In genomic region chr1:153598773-153599172, GRCm38 (mm10) we compare ENCODE assay signal across 8 mouse cellular contexts. TPM values are rescaled to one million over a fixed set of nuclear protein-coding genes. Genes with fewer than 3 reads are reported as not detected.
DNase-seq lines count a peak whose midpoint lies in the region; ATAC-seq and TF ChIP-seq lines count a peak whose summit lies in the region.

No protein-coding gene starts in this region.

- peaks cover 1 to 4% of the 10 kb centered on the region in 2 experiments; a peak in 2 of 4 replicates for H3K4me1 ChIP-seq in ES-E14 (ENCODE audit: control insufficient read depth in 2 of 2, insufficient read depth in 2 of 2, low read length in 2 of 2, poor library complexity in 1 of 2)
- peaks cover 38% of the 10 kb centered on the region for H3K4me1 ChIP-seq in heart, embryonic 12.5 days (replicated peaks)
- H3K4me1 ChIP-seq in neural tube, embryonic 14.5 days (ENCODE audit: control insufficient read depth, insufficient read depth, low read length) = 0 out of 2 replicates have a peak, but pooled peaks cover 2% of the 10 kb centered on the region

- no peak for TF ChIP-seq CTCF in brain, embryonic 14.5 days (IDR thresholded peaks at IDR 0.05; ENCODE audit: borderline replicate concordance, extremely low read depth, insufficient read depth, insufficient read length)

- in situ Hi-C loops in ES-E14 (cut with MboI; ENCODE audit: low sequenced_read_pairs in 2 of 2, unreplicated experiment in 2 of 2) = no loop called here

- DNase-seq in ES-E14 (ENCODE audit: low read depth, low spot score) (peak; percentile 40), adipocyte (ENCODE audit: low spot score) (no peak)
- peak; percentile 92 for DNase-seq in brain, embryonic 14.5 days (ENCODE audit: low read depth)
- DNase-seq in kidney, postnatal 4 days = peak; percentile 26 to 59
- DNase-seq in layer of hippocampus, adult 18-20 months (ENCODE audit: low spot score in 2 of 2) = no peak
- no peak for DNase-seq in cerebellum, adult 18-20 months

- no peak overlapping the region for H3K9ac ChIP-seq in ES-E14 (ENCODE audit: insufficient read depth, low read depth, low read length, poor library complexity, severe bottlenecking)
- no peak overlapping the region for H3K9ac ChIP-seq in heart, embryonic 12.5 days
- no peak overlapping the region for H3K9ac ChIP-seq in neural tube, embryonic 14.5 days (replicated peaks; ENCODE audit: low read depth, low read length)

- H3K9me3 ChIP-seq in ES-E14 (ENCODE audit: control insufficient read depth, insufficient read depth, low read depth, low read length) = no peaks in the 10 kb centered on the region
- no peaks in the 10 kb centered on the region for H3K9me3 ChIP-seq in heart, embryonic 12.5 days (replicated peaks)
- H3K9me3 ChIP-seq in neural tube, embryonic 14.5 days (ENCODE audit: control insufficient read depth, low read length) = no peaks in the 10 kb centered on the region

- H3K4me3 ChIP-seq in ES-E14 (ENCODE audit: insufficient read depth in 1 of 2, low read depth in 1 of 2, low read length in 2 of 2, poor library complexity in 1 of 2, severe bottlenecking in 1 of 2) = no peak overlapping the region
- H3K4me3 ChIP-seq in heart, embryonic 12.5 days = no peak overlapping the region
- H3K4me3 ChIP-seq in neural tube, embryonic 14.5 days (ENCODE audit: low read depth, low read length) = no peak overlapping the region

- H3K27me3 ChIP-seq in heart, embryonic 12.5 days (replicated peaks) = no peaks in the 10 kb centered on the region
- H3K27me3 ChIP-seq in neural tube, embryonic 14.5 days (ENCODE audit: control insufficient read depth, insufficient read depth, low read length) = no peaks in the 10 kb centered on the region

- no peak overlapping the region for H3K4me2 ChIP-seq in heart, embryonic 12.5 days
- no peak overlapping the region for H3K4me2 ChIP-seq in neural tube, embryonic 14.5 days (ENCODE audit: low read depth, low read length)

- TF ChIP-seq POLR2A in brain, embryonic 14.5 days (IDR thresholded peaks at IDR 0.05; ENCODE audit: borderline replicate concordance, extremely low read depth, insufficient read depth, insufficient read length, poor library complexity, severe bottlenecking) = no peak

- 25% methylated on average over 2 of the region's 2 CpGs for WGBS in heart, embryonic 12.5 days
- 14% methylated on average over 2 of the region's 2 CpGs for WGBS in neural tube, embryonic 14.5 days

- H3K27ac ChIP-seq in ES-E14 (ENCODE audit: insufficient read depth, low read depth, low read length, poor library complexity, severe bottlenecking) = no peak overlapping the region
- peak overlapping the region; percentile 6; the same call in 1 of the 2 replicates for H3K27ac ChIP-seq in heart, embryonic 12.5 days (ENCODE audit: poor library complexity, severe bottlenecking)
- H3K27ac ChIP-seq in neural tube, embryonic 14.5 days (ENCODE audit: low read depth, low read length) = no peak overlapping the region

- no peaks in the 10 kb centered on the region for H3K36me3 ChIP-seq in ES-E14 (ENCODE audit: control insufficient read depth, insufficient read depth, low read length, poor library complexity, severe bottlenecking)
- H3K36me3 ChIP-seq in heart, embryonic 12.5 days = no peaks in the 10 kb centered on the region
- H3K36me3 ChIP-seq in neural tube, embryonic 14.5 days (ENCODE audit: control insufficient read depth, insufficient read depth, low read length) = no peaks in the 10 kb centered on the region

- ATAC-seq in heart, embryonic 12.5 days (ENCODE audit: insufficient number of reproducible peaks, low FRiP score) = peak; percentile 82
- peak; percentile 85; the same call in 1 of the 2 replicates for ATAC-seq in neural tube, embryonic 14.5 days (ENCODE audit: low read depth)

TF ChIP-seq in ES-E14, 5 proteins besides CTCF, POLR2A, EP300 and RAD21:
- TF ChIP-seq CHD2 (IDR thresholded peaks at IDR 0.05; ENCODE audit: low read depth, low read length) = peak; percentile 18; the same call in 1 of the 2 replicates
- TF ChIP-seq HCFC1 (IDR thresholded peaks at IDR 0.05; ENCODE audit: borderline replicate concordance, insufficient read depth, low read length) = no peak

RNA-seq across cellular contexts. Expression of gene Npl, which starts 48.9 kb away (rescaled TPM):
- total RNA-seq in ES-E14 (2012; rRNA removed) = 7.1 and 15.6 TPM in 2 replicates
- polyA plus RNA-seq in brain, embryonic 14.5 days (2012; rRNA removed) = 4.9 and 6.6 TPM in 2 replicates
- 6.6 and 7.4 TPM in 2 replicates for polyA plus RNA-seq in heart, embryonic 12.5 days (2016; fragmentation: Nextera tagmentation; extraction: Ambion mirVana)
- 14.4 and 16.3 TPM in 2 replicates for polyA plus RNA-seq in neural tube, embryonic 14.5 days (2014; fragmentation: Nextera tagmentation; extraction: Ambion mirVana)
- 1 to 10 TPM; 3.4 to 4.8 TPM for total RNA-seq in layer of hippocampus, adult 18-20 months (2021)

RNA-seq across cellular contexts. Expression of gene Rgs8, which starts 54.1 kb away (rescaled TPM):
- 0.26 and 0.31 TPM in 2 replicates for total RNA-seq in ES-E14 (2012; rRNA removed)
- polyA plus RNA-seq in brain, embryonic 14.5 days (2012; rRNA removed) = 31.1 and 46.2 TPM in 2 replicates
- polyA plus RNA-seq in heart, embryonic 12.5 days (2016; fragmentation: Nextera tagmentation; extraction: Ambion mirVana) = 0.90 and 1.1 TPM in 2 replicates
- 12.1 and 15.3 TPM in 2 replicates for polyA plus RNA-seq in neural tube, embryonic 14.5 days (2014; fragmentation: Nextera tagmentation; extraction: Ambion mirVana)
- 10 to 100 TPM; 70.7 to 73.5 TPM for total RNA-seq in layer of hippocampus, adult 18-20 months (2021)

Comparison
In these comparisons a context has a peak if more than half of its experiments do, and no peak if none do; other contexts are left out.
1. DNase-seq: peak in ES-E14 (single experiment), brain, embryonic 14.5 days (single experiment) and kidney, postnatal 4 days (2 of 2); none in layer of hippocampus, adult 18-20 months (0 of 2), adipocyte (single experiment) and cerebellum, adult 18-20 months (0 of 2).